Comparison of ENCODE assay signal across 19 mouse cellular contexts in the genomic region with DNA sequence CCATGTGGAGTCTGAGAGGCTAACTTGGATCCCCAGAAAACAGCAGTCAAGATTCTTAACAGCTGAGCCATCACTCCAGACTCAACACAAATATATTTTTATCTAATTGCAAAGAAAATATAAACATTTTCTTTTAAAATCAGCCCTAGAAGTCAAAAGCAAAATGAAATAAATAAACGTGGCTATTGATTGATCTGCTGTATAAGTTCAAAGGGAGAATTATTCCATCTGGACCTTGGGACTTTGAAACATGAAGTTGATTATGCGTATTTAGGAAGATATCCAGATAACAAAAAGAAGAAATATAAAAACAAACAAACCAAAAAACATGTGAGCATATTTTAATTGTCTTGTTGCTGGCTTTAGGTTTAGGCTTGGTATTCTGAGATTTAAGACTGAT. TPM values are rescaled to one million over a fixed set of nuclear protein-coding genes. Genes with fewer than 3 reads are reported as not detected.
DNase-seq lines count a peak whose midpoint lies in the region; ATAC-seq and TF ChIP-seq lines count a peak whose summit lies in the region.
"Had no signal": no experiment of that assay in that cellular context is flagged by ENCODE, and none has a peak within 500 bp of the region (broad histone marks: within the 10 kb centered on the region; RNA-seq: fewer than 3 reads in every experiment).

No protein-coding gene starts in this region.

- H3K4me3 ChIP-seq in lung, embryonic 14.5 days (ENCODE audit: low read depth, low read length): no peak overlapping the region
- no peak overlapping the region for H3K4me3 ChIP-seq in lung, embryonic 16.5 days (ENCODE audit: low read length)

- 33% methylated on average over 2 of the region's 2 CpGs for WGBS in lung, embryonic 14.5 days
- WGBS in lung, embryonic 16.5 days: 64% methylated on average over 2 of the region's 2 CpGs

- DNase-seq in lung, embryonic 14.5 days: peak; percentile 76
- no peak for DNase-seq in lung, postnatal 14 days
- no peak for DNase-seq in lung, postnatal 10 days
- DNase-seq: adrenal gland, adult 2 months; adrenal gland, adult 8-10 months; adrenal gland, postnatal 10 days; adrenal gland, postnatal 14 days; adrenal gland, postnatal 25 days; adrenal gland, postnatal 36 days; B cell, adult 2 months; cerebellum, adult 11 months; cerebellum, adult 11-12 months; cerebellum, adult 18-20 months had no signal

- no peak overlapping the region for H3K9ac ChIP-seq in lung, embryonic 14.5 days
- H3K9ac ChIP-seq in lung, embryonic 16.5 days (ENCODE audit: low read length): no peak overlapping the region

- no peaks in the 10 kb centered on the region for H3K27me3 ChIP-seq in lung, embryonic 14.5 days (ENCODE audit: insufficient read depth, low read length)
- H3K27me3 ChIP-seq in lung, embryonic 16.5 days (ENCODE audit: control insufficient read depth, insufficient read depth, low read depth, low read length): no peaks in the 10 kb centered on the region
- H3K27me3 ChIP-seq: CH12.LX, Patski had no signal

- H3K4me2 ChIP-seq in lung, embryonic 14.5 days: no peak overlapping the region
- no peak overlapping the region for H3K4me2 ChIP-seq in lung, embryonic 16.5 days (ENCODE audit: low read depth, low read length)

- no peaks in the 10 kb centered on the region for H3K9me3 ChIP-seq in lung, embryonic 14.5 days (ENCODE audit: low read depth, low read length)
- H3K9me3 ChIP-seq in lung, embryonic 16.5 days (ENCODE audit: control insufficient read depth, low read length): no peaks in the 10 kb centered on the region

- peak; percentile 74 for ATAC-seq in lung, embryonic 14.5 days (ENCODE audit: insufficient read depth)
- peak; percentile 68; the same call in 1 of the 2 replicates for ATAC-seq in lung, embryonic 16.5 days (ENCODE audit: low read depth)
- ATAC-seq: activated CD4-positive, CD25-positive, alpha-beta regulatory T cell, adult 4 months; CD4-positive, CD25-positive, alpha-beta regulatory T cell, adult 4 months; Patski had no signal

- peaks cover 5% of the 10 kb centered on the region; the same call in 1 of the 2 replicates for H3K4me1 ChIP-seq in lung, embryonic 14.5 days (ENCODE audit: insufficient read depth)
- H3K4me1 ChIP-seq in lung, embryonic 16.5 days (replicated peaks; ENCODE audit: control insufficient read depth, insufficient read depth, low read length): peaks cover 10% of the 10 kb centered on the region

- no peak for TF ChIP-seq CTCF in lung, embryonic 14.5 days (IDR thresholded peaks at IDR 0.05; ENCODE audit: low read depth)

- H3K36me3 ChIP-seq in lung, embryonic 14.5 days (ENCODE audit: insufficient read depth): no peaks in the 10 kb centered on the region
- H3K36me3 ChIP-seq in lung, embryonic 16.5 days (ENCODE audit: control insufficient read depth, insufficient read depth, low read length): no peaks in the 10 kb centered on the region
- H3K36me3 ChIP-seq: G1E had no signal

- H3K27ac ChIP-seq in lung, embryonic 14.5 days (ENCODE audit: low read depth): no peak overlapping the region
- no peak overlapping the region for H3K27ac ChIP-seq in lung, embryonic 16.5 days (ENCODE audit: low read length)

RNA-seq across cellular contexts. Expression of a gene that starts 3.6 kb away (rescaled TPM):
- 40.3 and 50.9 TPM in 2 replicates for polyA plus RNA-seq in lung, embryonic 14.5 days (2014; fragmentation: Nextera tagmentation; extraction: Ambion mirVana)
- polyA plus RNA-seq in lung, embryonic 16.5 days (2015; fragmentation: Nextera tagmentation; extraction: Ambion mirVana): 15.3 and 15.7 TPM in 2 replicates
- polyA plus RNA-seq: G1E had no signal
